Mouse (Mus musculus): Measurements from ENCODE around the gene Znhit2. TPM values are rescaled to one million over a fixed set of nuclear protein-coding genes. Genes with fewer than 3 reads are reported as not detected.
A peak's percentile ranks its signal among the peaks of the same experiment; 100 is the strongest.

Gene Znhit2
- total and polyA plus RNA-seq, 2 experiments from 2014 or later, result 43.2 to 76.0 TPM

GRCm38 (mm10) chr19:6068951-6069350, 8.0 kb downstream of the Znhit2 start:
- no peaks in the 10 kb centered on the region for H3K27me3 ChIP-seq (ENCODE audit: insufficient read depth, low read length)
- no peak overlapping the region for H3K4me3 ChIP-seq (ENCODE audit: low read length)
- TF ChIP-seq CTCF (IDR thresholded peaks at IDR 0.05; ENCODE audit: low read depth), result no peak
- 81% methylated on average over 4 of the region's 4 CpGs for WGBS
- ATAC-seq (no peak), DNase-seq (ENCODE audit: low spot score) (no peak)
- H3K9ac ChIP-seq (replicated peaks; ENCODE audit: low read length), result no peak overlapping the region
- H3K9me3 ChIP-seq (ENCODE audit: low read length), result no peaks in the 10 kb centered on the region
- H3K27ac ChIP-seq, result no peak overlapping the region
- peaks cover 29% of the 10 kb centered on the region for H3K36me3 ChIP-seq (ENCODE audit: insufficient read depth, low read length)
- no peak overlapping the region for H3K4me2 ChIP-seq (ENCODE audit: low read depth, low read length)
- H3K4me1 ChIP-seq (ENCODE audit: insufficient read depth, low read length), result peaks cover 8% of the 10 kb centered on the region

DNA sequence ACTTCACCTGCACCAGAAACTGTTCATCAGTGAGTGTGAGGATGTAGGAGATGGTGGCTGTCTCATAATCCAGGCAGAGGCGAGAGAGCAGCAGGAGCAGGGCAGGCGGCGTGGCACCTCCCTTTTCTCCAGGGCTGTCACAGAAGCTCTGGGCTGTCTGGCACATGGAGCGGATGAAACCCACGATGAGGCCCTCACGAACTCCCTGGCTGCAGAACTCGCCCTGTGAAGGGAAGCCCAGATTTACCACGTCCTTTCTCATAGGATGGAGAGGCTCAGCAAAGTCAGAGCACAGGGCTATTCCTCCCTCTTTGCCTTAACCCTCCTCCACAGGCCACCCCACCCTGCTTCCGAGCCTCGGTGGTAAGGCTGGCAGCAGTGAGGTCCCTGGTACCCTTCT, 8.9 kb downstream of the Znhit2 start:
- TF ChIP-seq CTCF (IDR thresholded peaks at IDR 0.05; ENCODE audit: low read depth), result no peak
- DNase-seq (ENCODE audit: low spot score), result no peak
- H3K36me3 ChIP-seq (ENCODE audit: insufficient read depth, low read length), result peaks cover 31% of the 10 kb centered on the region

DNA sequence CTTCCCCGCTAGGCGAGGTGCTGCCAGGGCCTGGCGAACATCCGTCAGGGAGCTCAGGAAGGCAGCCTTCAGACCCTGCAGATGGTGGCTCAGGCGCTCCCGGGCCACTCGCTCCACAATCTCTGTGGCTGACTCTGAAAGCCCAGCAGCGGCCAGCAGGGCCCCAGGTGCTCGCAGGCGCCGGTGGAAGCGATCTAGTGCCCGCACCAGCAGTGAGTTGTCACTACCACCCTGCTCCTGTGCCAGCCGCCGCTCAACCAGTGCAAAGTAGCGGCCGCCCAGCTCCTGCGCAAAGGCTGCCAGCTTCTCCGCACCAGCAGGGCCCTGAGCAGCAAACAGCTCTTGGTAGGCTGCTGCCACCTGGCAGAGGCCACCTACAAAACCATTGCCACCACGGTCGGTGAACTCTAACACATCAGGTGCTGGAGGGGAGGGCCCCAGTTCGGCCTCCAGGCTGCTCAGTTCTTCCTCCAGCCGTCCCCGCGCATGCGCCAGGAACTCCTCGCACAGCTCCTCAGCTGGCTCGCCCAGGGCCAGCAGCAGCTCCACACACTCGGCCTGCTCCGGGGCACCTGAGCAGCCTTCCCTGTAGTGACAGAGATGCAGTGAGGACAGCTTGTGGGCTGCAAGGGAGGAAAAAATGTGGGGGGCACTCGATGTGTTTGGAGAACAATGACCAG, 9.7 kb downstream of the Znhit2 start:
- Histone ChIP-seq H3K4me1 (ENCODE audit: insufficient read depth, low read length) (peaks cover 8% of the 10 kb centered on the region), H3K36me3 (ENCODE audit: insufficient read depth, low read length) (peaks cover 33% of the 10 kb centered on the region), H3K27ac (no peak overlapping the region), H3K27me3 (ENCODE audit: insufficient read depth, low read length) (no peaks in the 10 kb centered on the region), H3K4me3 (ENCODE audit: low read length) (no peak overlapping the region), H3K9me3 (ENCODE audit: low read length) (no peaks in the 10 kb centered on the region), H3K4me2 (ENCODE audit: low read depth, low read length) (no peak overlapping the region), H3K9ac (replicated peaks; ENCODE audit: low read length) (no peak overlapping the region)
- TF ChIP-seq CTCF (IDR thresholded peaks at IDR 0.05; ENCODE audit: low read depth), result no peak
- DNase-seq (ENCODE audit: low spot score) (no peak), ATAC-seq (no peak)
- WGBS, result 91% methylated on average over 31 of the region's 31 CpGs

More for the DNA sequence above, 8.9 kb downstream of the Znhit2 start:
- ATAC-seq, result no peak
- no peak overlapping the region for H3K27ac ChIP-seq
- H3K4me3 ChIP-seq (ENCODE audit: low read length), result no peak overlapping the region
- no peaks in the 10 kb centered on the region for H3K27me3 ChIP-seq (ENCODE audit: insufficient read depth, low read length)
- no peak overlapping the region for H3K9ac ChIP-seq (replicated peaks; ENCODE audit: low read length)
- H3K4me2 ChIP-seq (ENCODE audit: low read depth, low read length), result no peak overlapping the region
- 91% methylated on average over 8 of the region's 10 CpGs for WGBS
- H3K4me1 ChIP-seq (ENCODE audit: insufficient read depth, low read length), result peaks cover 8% of the 10 kb centered on the region
- H3K9me3 ChIP-seq (ENCODE audit: low read length), result no peaks in the 10 kb centered on the region

DNA sequence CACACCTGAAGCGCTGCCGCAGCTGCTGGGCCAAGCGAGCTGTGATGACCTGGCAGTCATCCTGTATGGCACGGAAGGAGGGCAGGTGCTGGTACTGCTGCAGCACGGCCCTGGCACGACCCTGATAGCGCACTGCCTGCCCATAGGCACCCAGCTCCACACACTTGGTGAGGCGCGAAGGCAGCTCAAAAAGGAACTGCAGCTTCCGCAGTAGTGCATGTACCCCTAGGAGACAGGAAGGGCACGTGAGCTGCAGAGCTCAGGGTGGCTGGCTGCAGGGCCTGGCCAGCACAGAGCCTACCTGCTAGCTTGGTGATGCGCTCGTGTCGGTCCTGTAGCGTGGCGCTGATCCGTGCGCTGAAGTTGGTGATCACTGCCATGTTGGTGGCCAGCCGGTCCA, 10.3 kb downstream of the Znhit2 start:
- H3K4me1 ChIP-seq (ENCODE audit: insufficient read depth, low read length), result peaks cover 8% of the 10 kb centered on the region
- no peak overlapping the region for H3K4me2 ChIP-seq (ENCODE audit: low read depth, low read length)
- H3K27ac ChIP-seq, result no peak overlapping the region
- ATAC-seq (no peak), DNase-seq (ENCODE audit: low spot score) (no peak)
- no peaks in the 10 kb centered on the region for H3K9me3 ChIP-seq (ENCODE audit: low read length)
- no peak overlapping the region for H3K9ac ChIP-seq (replicated peaks; ENCODE audit: low read length)
- H3K4me3 ChIP-seq (ENCODE audit: low read length), result no peak overlapping the region
- 94% methylated on average over 19 of the region's 19 CpGs for WGBS
- H3K36me3 ChIP-seq (ENCODE audit: insufficient read depth, low read length), result peaks cover 33% of the 10 kb centered on the region
- no peaks in the 10 kb centered on the region for H3K27me3 ChIP-seq (ENCODE audit: insufficient read depth, low read length)
- TF ChIP-seq CTCF (IDR thresholded peaks at IDR 0.05; ENCODE audit: low read depth), result no peak

DNA sequence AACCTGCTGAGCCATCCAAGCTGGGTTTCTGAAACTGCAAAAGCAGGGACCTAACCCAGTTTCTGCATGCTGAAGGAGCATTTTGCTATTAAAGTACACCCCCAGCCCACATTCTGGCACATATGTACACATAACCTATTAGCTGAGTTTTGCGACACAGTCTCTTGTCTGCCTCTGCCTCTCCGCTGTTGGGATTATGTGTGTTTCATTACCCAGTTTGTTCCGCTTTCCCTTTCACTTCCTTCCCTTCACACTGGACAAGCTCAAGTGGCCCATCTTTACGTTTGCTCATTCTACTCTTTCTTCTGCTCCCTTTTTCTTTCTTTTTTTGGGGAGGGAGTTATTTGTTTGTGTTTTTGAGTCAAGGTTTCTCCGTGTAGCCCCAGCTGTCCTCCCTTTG, 12.9 kb downstream of the Znhit2 start:
- Histone ChIP-seq H3K4me3 (ENCODE audit: low read length) (no peak overlapping the region), H3K9ac (replicated peaks; ENCODE audit: low read length) (no peak overlapping the region), H3K27me3 (ENCODE audit: insufficient read depth, low read length) (no peaks in the 10 kb centered on the region), H3K27ac (no peak overlapping the region), H3K9me3 (ENCODE audit: low read length) (no peaks in the 10 kb centered on the region), H3K4me1 (ENCODE audit: insufficient read depth, low read length) (peaks cover 7% of the 10 kb centered on the region), H3K4me2 (ENCODE audit: low read depth, low read length) (no peak overlapping the region), H3K36me3 (ENCODE audit: insufficient read depth, low read length) (peaks cover 32% of the 10 kb centered on the region)
- 86% methylated on average over 5 of the region's 5 CpGs for WGBS
- ATAC-seq, result no peak
- no peak for TF ChIP-seq CTCF (IDR thresholded peaks at IDR 0.05; ENCODE audit: low read depth)
- no peak for DNase-seq (ENCODE audit: low spot score)

GRCm38 (mm10) chr19:6076564-6077393, 15.8 kb downstream of the Znhit2 start, which contains the start of gene Vps51:
Vps51 (minus strand) TSS chr19:6077231.
- ATAC-seq, result peak; percentile 93
- no peak for TF ChIP-seq CTCF (IDR thresholded peaks at IDR 0.05; ENCODE audit: low read depth)
- H3K9me3 ChIP-seq (ENCODE audit: low read length), result no peaks in the 10 kb centered on the region
- H3K27me3 ChIP-seq (ENCODE audit: insufficient read depth, low read length), result no peaks in the 10 kb centered on the region
- H3K4me1 ChIP-seq (ENCODE audit: insufficient read depth, low read length), result peaks cover 7% of the 10 kb centered on the region
- H3K9ac ChIP-seq (replicated peaks; ENCODE audit: low read length), result peak within 1 kb of the TSS; percentile 68
- H3K27ac ChIP-seq, result peak within 1 kb of the TSS; percentile 90
- under 1% methylated on average over 33 of the region's 33 CpGs for WGBS
- DNase-seq (ENCODE audit: low spot score), result peak; percentile 94
- peak within 1 kb of the TSS; percentile 98 for H3K4me2 ChIP-seq (ENCODE audit: low read depth, low read length)
- peaks cover 30% of the 10 kb centered on the region for H3K36me3 ChIP-seq (ENCODE audit: insufficient read depth, low read length)
- peak within 1 kb of the TSS; percentile 81 for H3K4me3 ChIP-seq (ENCODE audit: low read length)

All from hindbrain, postnatal 0 days (tissue).